Mouse (Mus musculus) lung, postnatal 0 days (tissue): ENCODE results near the gene 5330417C22Rik. TPM values are rescaled to one million over a fixed set of nuclear protein-coding genes. Genes with fewer than 3 reads are reported as not detected.
A peak's percentile ranks its signal among the peaks of the same experiment; 100 is the strongest.

Experiments
- ATAC-seq: fragments of 200-750 bp; cut with Nextera tagmentation; 2 replicates; pipeline ENCODE4 v1.8.0; 2017; ENCODE audit warnings: moderate library complexity
- DNase-seq: peaks from one replicate; pipeline ENCODE4 v3.0.0-alpha.2; 2016; ENCODE audit warnings: low spot score
- H3K27ac ChIP-seq: fragments of 300-500 bp; sonication (generic); 2 replicates; pipeline ENCODE4 v1.5.1; 2014; ENCODE audit warnings: antibody characterized with exemption, mild to moderate bottlenecking, low read length, mixed read lengths
- H3K27me3 ChIP-seq: fragments of 300-500 bp; sonication (generic); replicated peaks from 2 replicates; pipeline ENCODE4 v1.6.1; 2014; ENCODE audit warnings: low read length, mixed read lengths; ENCODE audit not compliant: insufficient read depth
- H3K36me3 ChIP-seq: fragments of 300-500 bp; sonication (generic); 2 replicates; pipeline ENCODE4 v1.6.1; 2014; ENCODE audit warnings: low read length, mixed read lengths; ENCODE audit not compliant: insufficient read depth
- H3K4me1 ChIP-seq: fragments of 300-500 bp; sonication (generic); 2 replicates; pipeline ENCODE4 v1.6.1; 2014; ENCODE audit warnings: antibody characterized with exemption, low read depth, low read length, mixed read lengths; ENCODE audit not compliant: insufficient read depth
- H3K4me2 ChIP-seq: fragments of 300-500 bp; sonication (generic); replicated peaks from 2 replicates; pipeline ENCODE4 v1.6.1; 2014; ENCODE audit warnings: low read depth, mild to moderate bottlenecking, low read length, moderate library complexity, mixed read lengths
- H3K4me3 ChIP-seq: fragments of 300-500 bp; sonication (generic); 2 replicates; pipeline ENCODE4 v1.5.1; 2014; ENCODE audit warnings: low read depth, low read length
- H3K9ac ChIP-seq: fragments of 300-500 bp; sonication (generic); replicated peaks from 2 replicates; pipeline ENCODE4 v1.6.1; 2014; ENCODE audit warnings: low read depth, mild to moderate bottlenecking
- H3K9me3 ChIP-seq: fragments of 300-500 bp; sonication (generic); 2 replicates; pipeline ENCODE4 v1.6.1; 2016; ENCODE audit warnings: low read length, mixed read lengths
- CTCF ChIP-seq: IDR thresholded peaks from 2 replicates; pipeline ENCODE4 v1.5.1; 2016; ENCODE audit warnings: antibody characterized with exemption, mild to moderate bottlenecking
- EP300 ChIP-seq: IDR thresholded peaks from 2 replicates; pipeline ENCODE4 v1.6.1; 2016; ENCODE audit warnings: antibody characterized with exemption, mild to moderate bottlenecking, control low read depth
- WGBS: fragments of 180-500 bp; shearing (Covaris S2); extraction: QIAGEN DNeasy Blood & Tissue Kit; methylation state at CpG from one replicate; pipeline ENCODE4 v1.1.7; 2014; 5-methylcytosine and 5-hydroxymethylcytosine counted together
- polyA plus RNA-seq: library from polyadenylated mRNA; unstranded; fragments of >200 nt; fragmentation: Nextera tagmentation; extraction: Ambion mirVana; gene quantifications from 2 replicates; pipeline ENCODE4 v1.2.1, GENCODE M21; 2015

The 5330417C22Rik gene
- polyA plus RNA-seq, 1 experiment from 2014 or later: 45.7 TPM

GRCm38 (mm10) chr3:108413634-108414360 lies 122.5 kb downstream of the 5330417C22Rik start:
- Histone ChIP-seq H3K27ac (no peak overlapping the region), H3K4me2 (no peak overlapping the region), H3K27me3 (no peaks in the 10 kb centered on the region; the same call in 1 of the 2 replicates), H3K9ac (no peak overlapping the region), H3K36me3 (no peaks in the 10 kb centered on the region), H3K4me1 (peaks cover 8% of the 10 kb centered on the region; the same call in 1 of the 2 replicates), H3K4me3 (no peak overlapping the region), H3K9me3 (no peaks in the 10 kb centered on the region)
- ATAC-seq (no peak), DNase-seq (no peak)
- 98% methylated on average over 35 of the region's 35 CpGs for WGBS
- TF ChIP-seq CTCF: no peak
- no peak for TF ChIP-seq EP300

- DNase-seq (peak; percentile 38), ATAC-seq (peak; percentile 63)
- TF ChIP-seq CTCF: no peak
- no peak for TF ChIP-seq EP300
- Histone ChIP-seq H3K9me3 (no peaks in the 10 kb centered on the region), H3K9ac (no peak overlapping the region), H3K4me3 (no peak overlapping the region), H3K27ac (peak overlapping the region; percentile 54), H3K36me3 (no peaks in the 10 kb centered on the region), H3K27me3 (no peaks in the 10 kb centered on the region; the same call in 1 of the 2 replicates), H3K4me1 (peaks cover 8% of the 10 kb centered on the region; the same call in 1 of the 2 replicates), H3K4me2 (0 out of 2 replicates have a peak overlapping the region, but pooled peaks have one; percentile 3)
- WGBS: 41% methylated on average over 8 of the region's 8 CpGs
Measured at GRCm38 (mm10) chr3:108411754-108412121, 124.6 kb downstream of the 5330417C22Rik start.

GRCm38 (mm10) chr3:108411026-108411753 lies 125.1 kb downstream of the 5330417C22Rik start:
- no peak overlapping the region for H3K9ac ChIP-seq
- no peak overlapping the region for H3K4me3 ChIP-seq
- H3K4me1 ChIP-seq: peaks cover 8% of the 10 kb centered on the region; the same call in 1 of the 2 replicates
- no peaks in the 10 kb centered on the region for H3K9me3 ChIP-seq
- WGBS: 57% methylated on average over 5 of the region's 5 CpGs
- DNase-seq (no peak), ATAC-seq (peak; percentile 13; the same call in 1 of the 2 replicates)
- 0 out of 2 replicates have a peak overlapping the region, but pooled peaks have one; percentile 3 for H3K4me2 ChIP-seq
- TF ChIP-seq EP300 (no peak), CTCF (no peak)
- H3K36me3 ChIP-seq: no peaks in the 10 kb centered on the region
- no peaks in the 10 kb centered on the region for H3K27me3 ChIP-seq
- H3K27ac ChIP-seq: peak overlapping the region; percentile 54

- H3K9me3 ChIP-seq: no peaks in the 10 kb centered on the region
- H3K27me3 ChIP-seq: no peaks in the 10 kb centered on the region
- H3K4me3 ChIP-seq: no peak overlapping the region
- WGBS: 29% methylated on average over 5 of the region's 5 CpGs
- H3K4me1 ChIP-seq: peaks cover 8% of the 10 kb centered on the region; the same call in 1 of the 2 replicates
- no peak for DNase-seq
- H3K36me3 ChIP-seq: no peaks in the 10 kb centered on the region
- TF ChIP-seq CTCF (no peak), EP300 (no peak)
- H3K4me2 ChIP-seq: no peak overlapping the region
- no peak overlapping the region for H3K9ac ChIP-seq
- H3K27ac ChIP-seq: no peak overlapping the region
- no peak for ATAC-seq
Measured at GRCm38 (mm10) chr3:108410359-108410714, 126.0 kb downstream of the 5330417C22Rik start.

- no peaks in the 10 kb centered on the region for H3K9me3 ChIP-seq
- ATAC-seq (no peak), DNase-seq (no peak)
- H3K4me2 ChIP-seq: no peak overlapping the region
- no peak overlapping the region for H3K27ac ChIP-seq
- no peak overlapping the region for H3K9ac ChIP-seq
- H3K27me3 ChIP-seq: no peaks in the 10 kb centered on the region
- peaks cover 8% of the 10 kb centered on the region; the same call in 1 of the 2 replicates for H3K4me1 ChIP-seq
- TF ChIP-seq CTCF (no peak), EP300 (no peak)
- WGBS: 57% methylated on average over 8 of the region's 8 CpGs
- H3K36me3 ChIP-seq: no peaks in the 10 kb centered on the region
- H3K4me3 ChIP-seq: no peak overlapping the region
Measured at GRCm38 (mm10) chr3:108409656-108410358, 126.5 kb downstream of the 5330417C22Rik start.

- Histone ChIP-seq H3K36me3 (no peaks in the 10 kb centered on the region), H3K27me3 (no peaks in the 10 kb centered on the region), H3K27ac (no peak overlapping the region), H3K4me1 (peaks cover 8% of the 10 kb centered on the region; the same call in 1 of the 2 replicates), H3K9me3 (no peaks in the 10 kb centered on the region), H3K4me2 (no peak overlapping the region), H3K4me3 (no peak overlapping the region), H3K9ac (no peak overlapping the region)
- TF ChIP-seq CTCF (no peak), EP300 (no peak)
- DNase-seq: no peak
- WGBS: 79% methylated on average over 8 of the region's 8 CpGs
- no peak for ATAC-seq
Measured at GRCm38 (mm10) chr3:108408517-108409008, 127.8 kb downstream of the 5330417C22Rik start.
